Comparison of ENCODE assay signal across 13 mouse cellular contexts in the genomic region with DNA sequence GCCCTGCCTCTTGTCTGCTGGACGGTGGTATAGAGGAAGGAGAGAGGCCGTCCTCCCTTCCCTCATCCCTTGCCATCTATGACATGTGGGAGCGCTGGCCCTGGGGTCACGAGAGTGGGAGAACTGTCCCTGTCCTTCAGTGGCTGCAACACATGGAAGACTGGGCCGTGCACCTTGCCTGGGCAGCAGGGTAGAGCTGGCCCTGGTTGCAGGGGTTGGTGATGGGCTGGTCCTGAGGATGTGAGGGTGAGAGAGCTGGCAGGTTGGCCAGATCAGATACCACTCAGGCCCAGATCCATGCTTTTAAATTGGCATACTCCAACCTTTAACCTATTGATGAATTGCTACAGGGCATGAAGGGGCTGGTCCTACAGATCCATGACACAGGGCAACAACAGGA. TPM values are rescaled to one million over a fixed set of nuclear protein-coding genes. Genes with fewer than 3 reads are reported as not detected.
"Had no signal": no experiment of that assay in that cellular context is flagged by ENCODE, and none has a peak within 500 bp of the region (broad histone marks: within the 10 kb centered on the region; RNA-seq: fewer than 3 reads in every experiment).

No protein-coding gene starts in this region.

- H3K27ac ChIP-seq: left cerebral cortex, adult 2 months; limb, embryonic 10.5 days had no signal

- ATAC-seq: lung, postnatal 0 days had no signal

- H3K4me3 ChIP-seq: left cerebral cortex, adult 2 months; limb, embryonic 10.5 days had no signal

- H3K4me2 ChIP-seq: liver, embryonic 11.5 days; midbrain, embryonic 11.5 days had no signal

- H3K36me3 ChIP-seq: limb, embryonic 10.5 days had no signal

- H3K4me1 ChIP-seq: limb, embryonic 10.5 days had no signal

- DNase-seq: kidney, adult 18-20 months; kidney, postnatal 10 days; lung, postnatal 36 days; thymus, adult 2 months; thymus, postnatal 25 days had no signal

- H3K9me3 ChIP-seq: limb, embryonic 10.5 days had no signal

RNA-seq across cellular contexts. Expression of a gene that starts 12.1 kb away (rescaled TPM):
- polyA plus RNA-seq: intestine, embryonic 14.5 days; large intestine, adult 2 months; limb, embryonic 10.5 days; liver, embryonic 11.5 days; liver, embryonic 16.5 days; lung, postnatal 0 days; thymus, adult 2 months had no signal
